Mouse (Mus musculus): ENCODE results near the gene Glmp. TPM values are rescaled to one million over a fixed set of nuclear protein-coding genes. Genes with fewer than 3 reads are reported as not detected.
A peak's percentile ranks its signal among the peaks of the same experiment; 100 is the strongest.

Glmp gene
- polyA plus RNA-seq, 1 experiment from 2014 or later: 111 TPM

DNA sequence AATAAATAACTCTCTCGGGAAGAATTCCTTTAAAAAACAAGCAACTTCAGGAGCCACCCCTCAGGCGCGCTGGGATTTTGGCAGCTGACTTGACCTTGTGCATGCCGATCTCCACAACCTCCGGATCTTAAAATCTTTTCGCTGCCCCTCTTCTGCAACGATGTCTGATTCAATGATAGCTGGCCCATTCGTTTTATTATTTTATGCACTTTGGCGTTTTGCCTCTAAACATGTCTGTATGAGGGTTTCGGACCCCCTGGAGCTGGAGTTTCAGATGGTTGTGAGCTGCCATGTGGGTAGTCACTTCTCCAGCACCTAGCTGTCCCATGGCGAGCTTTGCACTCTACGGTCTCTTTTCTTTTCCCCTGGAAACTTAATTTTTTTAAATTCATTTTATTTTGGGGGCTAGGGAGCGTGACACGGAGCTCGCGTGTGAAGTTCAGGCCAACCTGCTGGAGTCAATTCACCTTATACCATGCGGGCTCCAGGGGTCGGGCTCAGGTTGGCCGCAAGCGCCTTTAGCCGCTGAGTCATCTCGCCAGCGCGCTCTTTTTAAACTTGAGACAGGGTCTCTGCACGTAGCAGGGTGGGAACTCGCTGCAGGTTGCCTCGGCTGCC lies 10.7 kb downstream of the Glmp start:
- H3K4me2 ChIP-seq (ENCODE audit: low read depth, low read length): peak overlapping the region; percentile 78
- peak overlapping the region; percentile 90 for H3K9ac ChIP-seq (replicated peaks)
- DNase-seq (no peak), ATAC-seq (peak; percentile 42)
- no peaks in the 10 kb centered on the region for H3K9me3 ChIP-seq (ENCODE audit: low read length)
- H3K27ac ChIP-seq (ENCODE audit: low read depth): peak overlapping the region; percentile 98
- under 1% methylated on average over 27 of the region's 27 CpGs for WGBS (ENCODE audit: insufficient replicate concordance)
- H3K27me3 ChIP-seq (ENCODE audit: insufficient read depth, low read length): no peaks in the 10 kb centered on the region
- 0 out of 2 replicates have a peak, but pooled peaks cover under 1% of the 10 kb centered on the region for H3K36me3 ChIP-seq (replicated peaks; ENCODE audit: insufficient read depth, low read length)
- TF ChIP-seq EP300 (IDR thresholded peaks at IDR 0.05; ENCODE audit: low read depth): no peak
- no peak for TF ChIP-seq CTCF (IDR thresholded peaks at IDR 0.05; ENCODE audit: low read depth)
- H3K4me1 ChIP-seq (ENCODE audit: insufficient read depth): peaks cover 37% of the 10 kb centered on the region
- peak overlapping the region; percentile 92 for H3K4me3 ChIP-seq (ENCODE audit: low read depth, low read length)

DNA sequence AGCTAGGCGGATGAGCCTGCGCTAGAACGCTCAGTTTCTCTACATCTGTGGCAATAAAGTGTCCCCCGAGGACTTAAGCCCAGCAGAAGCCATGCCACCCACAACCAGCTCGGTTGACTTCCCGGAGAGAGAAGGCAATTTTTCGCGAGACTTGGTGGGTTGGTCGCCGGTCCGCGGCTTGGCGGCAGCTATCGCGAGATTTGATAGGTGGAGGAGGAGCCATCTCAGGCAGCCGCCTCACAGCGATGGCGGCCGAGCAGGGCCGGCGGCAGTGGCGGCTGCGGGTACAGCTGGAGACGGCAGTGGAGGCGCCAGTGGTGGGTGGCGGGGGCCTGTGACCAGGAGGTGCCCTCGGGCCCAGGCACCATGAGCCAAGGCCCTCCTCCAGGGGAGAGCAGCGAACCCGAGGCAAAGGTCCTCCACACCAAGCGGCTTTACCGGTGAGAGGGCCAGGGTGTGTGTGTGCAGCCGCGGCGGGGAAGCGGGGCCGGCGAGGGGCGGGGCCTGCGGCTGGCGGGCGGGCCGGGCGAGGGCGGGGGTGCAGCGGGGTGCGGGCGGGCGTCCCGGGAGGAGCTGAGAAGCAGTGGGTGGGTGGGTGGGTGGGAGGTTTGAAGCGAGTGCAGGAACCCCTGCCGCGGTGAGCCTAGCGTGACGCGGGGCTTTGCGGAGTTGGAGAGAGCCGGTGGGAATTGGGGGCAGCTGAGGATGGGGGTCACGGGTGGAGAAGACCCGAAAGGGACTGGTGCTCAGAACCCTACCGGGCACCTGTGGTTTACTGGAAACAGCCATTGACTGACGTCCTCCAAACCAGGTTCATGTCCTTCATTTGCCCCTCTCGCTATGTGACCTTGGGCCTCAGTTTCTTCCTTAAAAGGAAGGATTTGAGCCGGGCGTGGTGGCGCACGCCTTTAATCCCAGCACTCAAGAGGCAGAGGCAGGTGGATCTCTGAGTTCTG lies 11.5 kb downstream of the Glmp start, which contains the start of the genes Tmem79 and Smg5:
Tmem79 (minus strand) TSS at position 91 of the 956 bp plus-strand sequence.
Smg5 (plus strand) TSS at position 203 of the 956 bp plus-strand sequence.
- ATAC-seq (peak; percentile 92), DNase-seq (peak; percentile 96)
- TF ChIP-seq CTCF (IDR thresholded peaks at IDR 0.05; ENCODE audit: low read depth): no peak
- TF ChIP-seq EP300 (IDR thresholded peaks at IDR 0.05; ENCODE audit: low read depth): peak; percentile 83
- Histone ChIP-seq H3K4me3 (ENCODE audit: low read depth, low read length) (peak within 1 kb of the TSS; percentile 92), H3K27ac (ENCODE audit: low read depth) (peak within 1 kb of the TSS; percentile 98), H3K4me2 (ENCODE audit: low read depth, low read length) (peak within 1 kb of the TSS; percentile 78), H3K4me1 (ENCODE audit: insufficient read depth) (peaks cover 37% of the 10 kb centered on the region), H3K36me3 (replicated peaks; ENCODE audit: insufficient read depth, low read length) (peaks cover 4% of the 10 kb centered on the region; the same call in 1 of the 2 replicates), H3K9ac (replicated peaks) (peak within 1 kb of the TSS; percentile 90), H3K9me3 (ENCODE audit: low read length) (no peaks in the 10 kb centered on the region), H3K27me3 (ENCODE audit: insufficient read depth, low read length) (no peaks in the 10 kb centered on the region)
- 1% methylated on average over 48 of the region's 66 CpGs for whole genome bisulfite sequencing (ENCODE audit: insufficient replicate concordance)

DNA sequence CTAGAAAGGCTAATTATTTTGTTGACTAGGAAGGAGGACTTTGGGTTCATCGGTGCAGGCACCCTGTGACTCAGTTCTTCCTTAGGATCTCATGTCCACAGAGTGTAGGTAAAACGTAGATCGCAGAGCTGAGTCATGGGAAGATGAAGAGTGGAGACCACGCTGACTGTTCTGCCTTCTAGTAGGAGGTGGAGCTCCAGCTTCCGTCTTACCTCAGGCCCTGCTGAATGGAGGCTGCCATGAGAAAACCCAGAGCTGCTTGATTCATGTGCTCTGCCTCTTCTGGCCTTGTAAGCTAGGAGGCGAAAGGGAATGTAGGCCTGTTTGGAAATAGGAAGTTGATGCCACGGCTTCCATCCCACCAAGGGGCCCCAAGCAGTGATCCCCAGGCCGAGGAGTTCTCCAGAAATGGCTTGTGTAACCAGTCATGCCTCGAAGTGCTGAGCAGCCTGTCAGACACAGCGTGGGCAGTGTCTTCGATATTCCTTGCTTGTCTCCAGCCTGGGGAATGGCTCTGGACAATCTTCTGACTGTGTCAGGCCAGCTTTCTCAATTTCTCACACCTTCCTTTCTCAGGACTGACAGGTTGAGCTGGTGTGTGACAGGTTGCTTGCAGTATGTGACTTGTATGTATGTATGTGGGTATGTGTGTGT lies 12.7 kb downstream of the Glmp start:
- peaks cover 16% of the 10 kb centered on the region for H3K36me3 ChIP-seq (replicated peaks; ENCODE audit: insufficient read depth, low read length)
- peaks cover 37% of the 10 kb centered on the region for H3K4me1 ChIP-seq (ENCODE audit: insufficient read depth)
- H3K9ac ChIP-seq (replicated peaks): peak overlapping the region; percentile 90; the same call in 1 of the 2 replicates
- TF ChIP-seq EP300 (IDR thresholded peaks at IDR 0.05; ENCODE audit: low read depth) (no peak), CTCF (IDR thresholded peaks at IDR 0.05; ENCODE audit: low read depth) (no peak)
- H3K4me2 ChIP-seq (ENCODE audit: low read depth, low read length): peak overlapping the region; percentile 78
- no peaks in the 10 kb centered on the region for H3K9me3 ChIP-seq (ENCODE audit: low read length)
- 43% methylated on average over 11 of the region's 11 CpGs for WGBS (ENCODE audit: insufficient replicate concordance)
- peak overlapping the region; percentile 92 for H3K4me3 ChIP-seq (ENCODE audit: low read depth, low read length)
- peak; percentile 44 for DNase-seq
- H3K27ac ChIP-seq (ENCODE audit: low read depth): peak overlapping the region; percentile 98
- ATAC-seq: 0 out of 2 replicates have a peak, but pooled peaks have one; percentile 6
- H3K27me3 ChIP-seq (ENCODE audit: insufficient read depth, low read length): no peaks in the 10 kb centered on the region

DNA sequence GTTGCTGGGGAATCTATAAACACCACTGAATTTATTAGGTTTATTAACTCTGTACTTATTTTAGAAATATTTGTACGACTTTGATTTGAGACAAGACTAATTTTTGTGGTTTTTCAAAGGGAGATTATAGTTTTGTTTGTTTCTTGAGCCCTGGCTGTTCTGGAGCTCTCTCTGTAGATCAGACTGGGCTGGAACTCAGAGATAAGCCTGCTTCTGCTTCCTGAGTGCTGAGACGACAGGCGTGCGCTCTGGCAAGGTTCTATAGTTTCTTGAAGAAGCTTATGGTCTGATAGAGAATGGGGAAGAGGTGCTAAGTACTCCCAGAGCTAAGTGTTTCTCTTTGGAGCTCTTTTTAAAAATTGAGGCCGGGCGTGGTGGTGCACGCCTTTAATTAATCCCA lies 13.5 kb downstream of the Glmp start:
- H3K4me3 ChIP-seq (ENCODE audit: low read depth, low read length): peak overlapping the region; percentile 6; the same call in 1 of the 2 replicates

DNA sequence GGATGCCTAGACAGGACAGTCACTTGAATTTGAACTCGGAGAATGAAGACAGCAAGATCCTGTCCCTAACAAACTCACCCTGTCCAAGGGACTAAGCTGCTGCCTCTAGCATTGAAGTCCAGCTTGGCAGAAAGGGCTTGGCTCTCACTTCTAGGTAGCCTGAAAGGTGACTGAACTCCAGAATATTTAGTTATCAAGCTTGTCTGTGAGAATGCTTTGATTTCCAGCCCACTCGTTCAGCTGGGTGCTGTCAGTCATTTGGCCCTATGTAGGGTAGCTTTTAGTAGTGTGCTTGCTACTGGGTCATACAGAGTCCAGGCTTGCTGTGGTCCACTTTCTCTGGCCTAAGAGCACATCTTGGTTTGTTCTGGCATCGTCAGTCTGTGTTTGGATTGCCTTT lies 14.2 kb downstream of the Glmp start:
- no peaks in the 10 kb centered on the region for H3K9me3 ChIP-seq (ENCODE audit: low read length)
- ATAC-seq (no peak), DNase-seq (no peak)
- H3K36me3 ChIP-seq (replicated peaks; ENCODE audit: insufficient read depth, low read length): peaks cover 31% of the 10 kb centered on the region
- peaks cover 35% of the 10 kb centered on the region for H3K4me1 ChIP-seq (ENCODE audit: insufficient read depth)
- H3K27me3 ChIP-seq (ENCODE audit: insufficient read depth, low read length): no peaks in the 10 kb centered on the region
- peak overlapping the region; percentile 98 for H3K27ac ChIP-seq (ENCODE audit: low read depth)
- WGBS (ENCODE audit: insufficient replicate concordance): 70% methylated on average over 3 of the region's 3 CpGs
- peak overlapping the region; percentile 78 for H3K4me2 ChIP-seq (ENCODE audit: low read depth, low read length)
- H3K4me3 ChIP-seq (ENCODE audit: low read depth, low read length): peak overlapping the region; percentile 6; the same call in 1 of the 2 replicates
- no peak overlapping the region for H3K9ac ChIP-seq (replicated peaks)
- TF ChIP-seq EP300 (IDR thresholded peaks at IDR 0.05; ENCODE audit: low read depth) (no peak), CTCF (IDR thresholded peaks at IDR 0.05; ENCODE audit: low read depth) (no peak)

More for the DNA sequence above, 13.5 kb downstream of the Glmp start:
- DNase-seq (no peak), ATAC-seq (no peak)
- peaks cover 24% of the 10 kb centered on the region for H3K36me3 ChIP-seq (replicated peaks; ENCODE audit: insufficient read depth, low read length)
- no peaks in the 10 kb centered on the region for H3K27me3 ChIP-seq (ENCODE audit: insufficient read depth, low read length)
- peak overlapping the region; percentile 21; the same call in 1 of the 2 replicates for H3K9ac ChIP-seq (replicated peaks)
- WGBS (ENCODE audit: insufficient replicate concordance): 39% methylated on average over 7 of the region's 7 CpGs
- peak overlapping the region; percentile 98 for H3K27ac ChIP-seq (ENCODE audit: low read depth)
- TF ChIP-seq EP300 (IDR thresholded peaks at IDR 0.05; ENCODE audit: low read depth) (peak; percentile 57), CTCF (IDR thresholded peaks at IDR 0.05; ENCODE audit: low read depth) (no peak)
- H3K4me2 ChIP-seq (ENCODE audit: low read depth, low read length): peak overlapping the region; percentile 78
- H3K4me1 ChIP-seq (ENCODE audit: insufficient read depth): peaks cover 37% of the 10 kb centered on the region
- no peaks in the 10 kb centered on the region for H3K9me3 ChIP-seq (ENCODE audit: low read length)

All from liver, postnatal 0 days (tissue).